Mouse (Mus musculus) layer of hippocampus, postnatal 10 days (tissue): ENCODE data around the gene Gm45785. TPM values are rescaled to one million over a fixed set of nuclear protein-coding genes. Genes with fewer than 3 reads are reported as not detected.
"Not testable (repeated sequence)": the region's sequence is repeated elsewhere in the genome, so short reads cannot be mapped to it uniquely, and the experiment has no call there.

Experiments used
- DNase-seq, 2 experiments: peaks; one replicate each; pipeline ENCODE4 v3.0.0; 2021; ENCODE audit warnings: low spot score in 2 of 2
- long read RNA-seq: library from polyadenylated mRNA; stranded (forward); transcript quantifications from one replicate; pipeline ENCODE4 v2.0.0, GENCODE M21; 2023
- total RNA-seq, 2 experiments: library from RNA; stranded (reverse); gene quantifications; 2 replicates each; pipeline ENCODE4 v1.2.3; 2021

The Gm45785 gene
- under 1 TPM; 0.40 to 0.73 TPM for total RNA-seq
- long read RNA-seq: 0 reads

DNA sequence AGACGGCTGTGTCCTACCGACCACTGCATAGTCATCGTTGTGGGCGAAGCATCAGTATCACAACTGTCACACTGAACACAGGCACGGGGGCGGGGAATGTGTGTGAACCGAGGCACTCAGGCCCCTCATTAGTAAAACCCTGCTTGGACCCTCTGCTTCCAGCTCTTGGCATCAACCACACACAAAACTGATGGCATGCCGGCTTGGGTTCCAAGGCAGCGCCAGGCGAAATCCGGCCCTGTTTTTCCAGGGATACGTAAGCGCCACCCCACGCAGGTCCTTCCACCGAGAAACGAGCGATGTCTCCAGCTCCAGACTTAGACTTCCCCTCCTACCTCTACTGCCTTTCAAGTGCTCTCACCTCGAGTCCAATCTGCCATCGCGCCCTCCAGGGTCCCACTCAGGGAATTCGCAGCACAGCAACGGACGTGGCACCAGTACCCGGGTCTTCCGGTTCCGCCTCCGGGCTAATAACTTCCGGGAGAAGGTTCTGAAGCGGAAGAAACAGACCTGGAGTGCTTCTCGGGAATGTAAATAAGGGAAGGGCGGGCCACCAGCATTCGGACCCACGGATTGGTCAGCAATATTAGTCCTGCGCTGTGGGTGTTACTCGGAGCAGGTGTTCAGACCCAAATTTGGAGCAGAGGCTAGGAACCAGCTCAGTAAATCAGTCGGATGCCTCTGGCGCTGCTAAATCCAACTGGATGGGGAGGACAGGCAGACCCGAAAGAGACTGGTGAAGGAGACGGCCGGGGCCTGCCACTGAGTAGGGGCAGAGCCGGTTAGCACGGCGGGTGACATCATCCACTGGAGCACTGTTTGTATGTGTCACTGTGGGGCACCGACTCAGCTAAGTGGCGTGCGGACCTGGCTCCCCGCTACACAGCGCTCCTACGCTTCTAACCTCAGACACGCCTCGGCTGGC lies at the start of gene Gm45785:
Gm45785 (minus strand) TSS at position 472 of the 925 bp plus-strand sequence.
- peak; percentile 72 to 76 for DNase-seq

DNA sequence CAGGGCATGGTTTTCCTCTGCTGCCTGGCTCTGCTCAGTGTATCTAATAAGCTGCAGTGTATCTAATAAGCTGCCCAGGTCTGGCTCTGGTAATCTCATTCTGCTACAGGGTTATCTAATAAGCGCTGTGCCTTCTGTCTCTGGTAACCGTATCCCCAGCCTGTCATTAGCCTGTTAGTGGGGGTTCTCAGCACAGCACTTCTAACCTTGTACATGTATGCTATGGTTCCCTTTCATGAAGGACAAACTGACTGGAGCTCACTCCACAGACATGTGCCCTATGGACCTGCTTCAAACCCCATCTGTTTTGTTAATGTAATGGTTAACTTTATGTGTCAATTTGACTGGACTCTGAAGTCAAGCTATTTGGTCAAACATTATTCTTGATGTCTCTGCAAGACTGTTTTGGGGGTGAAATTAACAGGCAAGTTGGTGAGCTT lies 49.5 kb upstream of the Gm45785 start:
- DNase-seq: no peak

DNA sequence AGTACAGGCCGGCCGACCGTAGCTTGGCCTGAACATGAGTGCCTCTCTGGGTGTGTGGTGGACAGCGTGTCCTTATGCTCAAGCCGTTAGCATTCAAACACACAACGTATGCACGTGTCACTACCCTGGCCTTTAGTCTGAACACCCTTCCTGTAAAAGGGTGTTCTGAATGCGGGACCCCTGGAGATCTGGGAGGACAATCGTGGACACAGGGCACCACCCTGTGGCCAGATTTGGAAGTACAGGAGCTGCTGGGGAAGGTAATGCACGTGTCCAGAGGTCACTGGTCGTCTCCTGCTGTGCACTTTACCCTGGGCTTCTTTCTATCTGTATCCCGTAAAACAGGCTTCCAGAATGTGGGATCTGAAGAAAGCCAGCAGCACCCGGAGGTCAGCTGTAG lies 47.1 kb upstream of the Gm45785 start:
- DNase-seq: peak; percentile 87 to 90

DNA sequence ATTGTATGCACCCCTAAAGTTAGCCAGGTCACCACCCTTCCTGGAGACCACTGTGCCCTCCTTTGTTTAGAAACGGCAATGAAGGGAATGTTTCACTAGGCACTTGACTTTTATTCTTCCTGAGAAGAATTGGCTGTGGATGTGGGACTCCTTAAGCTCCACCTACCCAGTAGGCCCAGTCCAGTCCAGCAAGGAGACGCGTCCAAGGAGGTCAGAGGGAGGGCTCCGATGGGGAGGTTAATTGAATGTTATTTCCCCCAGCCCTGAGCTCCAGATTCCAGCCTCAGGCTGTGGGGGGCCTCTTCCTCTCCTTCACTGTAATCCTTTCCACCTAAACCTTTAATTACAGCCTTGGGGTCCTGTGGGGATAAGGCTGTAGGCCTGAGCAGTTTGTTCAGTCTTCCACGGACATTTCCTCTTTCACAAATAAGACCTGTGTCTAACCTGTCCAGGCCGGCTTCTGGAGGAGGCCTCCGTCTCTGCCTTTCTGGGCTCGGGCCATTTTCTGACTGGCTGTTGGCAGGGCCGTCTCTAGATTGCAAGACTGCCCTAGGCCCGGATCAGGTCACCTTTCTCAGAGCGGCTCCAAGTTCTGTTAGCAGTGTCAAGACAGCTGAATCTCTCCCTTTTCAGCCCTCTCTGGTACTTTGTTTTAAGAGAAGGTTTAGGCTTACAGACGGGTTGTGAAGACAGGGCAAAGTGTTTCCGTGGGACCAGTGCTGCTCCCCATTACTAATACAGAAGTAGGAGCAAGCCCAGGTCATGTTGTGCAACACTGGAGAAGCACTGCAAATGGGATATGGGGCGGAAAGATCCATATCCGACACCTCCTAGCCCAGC lies 46.1 kb upstream of the Gm45785 start:
- no peak for DNase-seq

DNA sequence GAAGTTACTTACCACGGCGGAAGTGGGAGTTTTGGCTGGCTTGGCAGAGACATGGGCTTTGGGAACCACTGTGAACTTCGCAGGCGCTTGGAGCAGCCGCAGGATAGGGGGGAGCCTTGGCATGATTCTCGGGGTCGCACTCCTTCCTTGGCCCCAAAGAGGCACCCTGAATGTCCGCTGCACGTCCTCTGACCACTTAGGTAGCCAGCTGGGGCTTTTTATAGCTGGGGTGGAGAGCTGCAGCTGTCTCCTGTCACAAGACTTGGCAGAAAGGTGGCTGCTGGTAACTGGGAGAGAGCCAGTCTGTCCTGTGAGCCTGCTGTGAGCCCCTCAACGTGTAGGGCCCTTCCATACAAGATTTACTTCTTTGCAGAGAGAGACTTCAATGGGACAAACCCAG lies 44.1 kb upstream of the Gm45785 start, which contains the start of gene Cox8b:
Cox8b (minus strand) TSS at position 227 of the 400 bp plus-strand sequence.
- DNase-seq: no peak

DNA sequence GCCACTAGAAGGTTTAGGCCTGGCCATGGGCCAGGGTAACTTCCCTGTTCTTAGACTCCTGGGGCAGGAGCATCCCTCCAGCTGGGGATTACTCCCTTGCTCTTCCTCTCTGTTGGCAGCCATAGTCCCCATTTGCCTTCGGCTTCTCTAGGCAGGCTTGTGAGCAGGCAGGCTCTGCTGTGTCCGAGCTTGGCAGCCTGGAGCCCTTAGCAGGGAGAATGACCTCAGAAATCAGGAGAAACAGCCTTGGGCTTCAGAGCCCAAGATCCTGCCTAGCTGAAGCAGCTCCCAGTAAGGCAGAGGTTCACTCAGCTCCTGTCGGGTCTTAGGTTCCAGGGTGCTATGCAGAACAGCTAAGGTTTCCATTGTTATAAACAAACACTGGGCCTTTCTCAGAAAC lies 43.0 kb upstream of the Gm45785 start:
- no peak for DNase-seq

DNA sequence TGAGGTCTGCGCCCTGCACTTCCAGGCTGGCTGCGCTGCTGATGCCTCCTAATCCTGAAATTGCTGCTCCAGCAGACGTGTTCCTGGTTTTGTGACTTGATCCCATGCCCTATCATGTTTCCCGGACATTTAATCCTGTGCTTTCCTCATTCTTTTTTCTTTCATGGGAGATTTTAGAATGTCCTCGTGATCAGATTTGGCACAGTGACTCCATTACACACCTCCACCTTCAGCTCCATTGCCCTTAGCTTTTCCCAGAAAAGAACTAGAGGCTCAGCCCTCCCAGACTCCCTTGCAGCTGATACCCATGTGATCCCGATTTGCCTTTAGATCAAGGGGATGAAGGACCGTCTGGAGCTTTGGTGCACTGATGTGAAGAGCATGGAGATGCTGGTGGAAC lies 41.7 kb upstream of the Gm45785 start:
- DNase-seq: no peak

DNA sequence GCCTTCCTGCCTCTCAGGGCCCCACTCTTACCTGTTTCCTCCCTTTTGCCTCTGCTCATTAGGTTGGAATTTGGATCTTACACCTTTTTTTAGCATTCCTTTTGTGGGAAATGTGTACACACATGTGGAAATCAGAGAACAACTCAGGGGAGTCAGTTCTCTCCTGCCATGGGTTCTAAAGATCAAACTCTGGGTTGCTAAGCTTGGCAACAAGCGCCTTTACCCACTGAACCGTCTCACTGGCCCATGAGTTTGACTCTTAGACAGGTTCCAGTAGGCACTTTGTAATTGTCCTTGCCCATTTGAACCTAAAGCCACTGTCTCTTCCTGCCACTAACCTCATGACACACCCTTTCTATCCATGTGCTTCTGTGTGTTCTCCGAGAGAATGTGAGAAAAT lies 38.5 kb upstream of the Gm45785 start:
- no peak for DNase-seq

DNA sequence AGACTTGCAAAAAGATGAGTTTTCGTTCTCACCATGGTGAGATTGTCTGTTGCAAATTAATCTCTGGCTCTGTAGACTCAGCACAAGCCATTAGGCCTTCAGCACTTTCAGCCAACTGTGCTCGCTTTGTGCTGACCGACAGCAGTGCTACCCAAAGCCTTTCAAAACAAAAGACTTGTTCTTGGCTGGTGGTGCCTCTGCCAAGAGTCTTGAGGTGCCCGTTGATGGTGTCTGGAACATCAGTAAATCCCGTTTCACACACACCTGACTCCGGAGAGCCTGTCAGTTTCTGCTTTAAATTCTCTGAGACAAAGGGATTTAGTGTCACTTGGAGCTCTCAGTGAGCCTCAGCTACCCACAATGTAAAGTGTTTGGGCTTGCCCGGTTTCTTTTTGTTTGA lies 37.9 kb upstream of the Gm45785 start:
- no peak for DNase-seq

DNA sequence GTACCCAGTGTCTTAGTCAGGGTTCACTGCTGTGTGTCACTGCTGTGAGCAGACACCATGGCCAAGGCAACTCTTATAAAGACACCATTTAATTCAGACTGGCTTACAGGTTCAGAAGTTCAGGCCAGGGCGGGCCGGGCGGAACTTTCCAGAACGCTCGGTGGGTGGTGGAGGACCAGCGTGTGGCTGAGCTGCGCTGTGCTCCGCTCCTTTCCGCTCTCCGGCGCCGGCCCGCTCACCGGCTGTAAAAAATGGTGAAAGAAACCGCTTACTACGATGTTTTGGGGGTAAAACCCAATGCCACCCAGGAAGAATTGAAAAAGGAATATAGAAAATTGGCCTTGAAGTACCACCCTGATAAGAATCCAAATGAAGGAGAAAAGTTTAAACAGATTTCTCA lies 34.5 kb upstream of the Gm45785 start:
- DNase-seq: not testable (repeated sequence)

DNA sequence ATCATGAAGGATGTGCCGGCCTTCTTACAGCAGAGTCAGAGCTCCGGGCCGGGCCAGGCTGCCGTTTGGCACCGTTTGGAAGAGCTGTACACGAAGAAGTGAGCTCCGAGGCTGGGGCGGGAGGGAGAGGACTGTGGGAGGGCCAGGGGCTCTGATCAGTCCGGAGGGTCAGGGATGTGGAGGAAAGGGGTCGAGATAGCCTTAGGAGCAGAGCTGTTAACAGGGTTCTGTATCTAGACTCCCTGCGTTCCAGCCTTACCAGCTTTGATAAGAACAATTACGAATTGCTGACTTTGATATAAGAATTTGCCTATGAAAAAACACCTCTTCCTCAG lies 26.3 kb upstream of the Gm45785 start:
- DNase-seq: no peak

DNA sequence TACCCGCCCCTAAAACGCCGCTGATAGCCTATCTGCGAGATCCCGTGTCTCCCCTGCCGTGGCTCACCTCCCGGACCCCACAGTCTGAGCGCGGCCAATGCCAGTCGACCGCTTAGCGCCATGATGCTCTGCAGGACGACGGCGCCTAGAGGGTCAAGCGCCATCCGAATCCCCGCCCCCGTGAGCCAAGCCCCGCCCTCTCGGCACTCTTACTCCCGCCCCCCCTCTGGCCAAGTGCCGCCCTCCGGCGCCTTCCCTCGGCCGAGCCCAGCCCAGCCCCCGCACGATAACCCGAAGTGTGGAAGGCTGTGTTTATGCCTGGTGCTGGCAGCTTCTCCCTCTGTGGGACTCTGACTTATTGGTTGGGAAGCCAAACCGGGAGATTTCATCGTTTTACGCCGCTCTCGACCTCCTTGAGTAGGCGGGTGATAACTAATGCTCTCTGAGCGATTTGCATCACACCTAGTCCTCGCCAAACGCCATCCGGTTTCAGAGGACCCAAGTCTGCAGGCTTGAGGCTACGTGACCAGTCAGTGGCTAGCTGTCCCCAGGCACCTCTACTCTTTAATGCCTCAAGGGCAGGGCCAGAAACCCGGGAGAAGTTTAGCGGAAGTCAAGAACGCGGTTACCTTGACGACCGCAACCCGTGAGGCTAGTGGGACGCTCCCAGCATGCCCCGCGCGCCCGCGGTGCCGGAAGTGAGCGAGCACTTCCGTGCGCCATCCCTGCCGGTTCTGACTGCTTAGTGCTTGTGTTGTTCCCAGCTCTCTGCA lies 25.8 kb upstream of the Gm45785 start, which contains the start of the genes Psmd13 and Sirt3:
Psmd13 (plus strand) TSS at position 273 of the 773 bp plus-strand sequence.
Sirt3 (minus strand) TSS at position 614 of the 773 bp plus-strand sequence.
- peak; percentile 91 to 95 for DNase-seq

DNA sequence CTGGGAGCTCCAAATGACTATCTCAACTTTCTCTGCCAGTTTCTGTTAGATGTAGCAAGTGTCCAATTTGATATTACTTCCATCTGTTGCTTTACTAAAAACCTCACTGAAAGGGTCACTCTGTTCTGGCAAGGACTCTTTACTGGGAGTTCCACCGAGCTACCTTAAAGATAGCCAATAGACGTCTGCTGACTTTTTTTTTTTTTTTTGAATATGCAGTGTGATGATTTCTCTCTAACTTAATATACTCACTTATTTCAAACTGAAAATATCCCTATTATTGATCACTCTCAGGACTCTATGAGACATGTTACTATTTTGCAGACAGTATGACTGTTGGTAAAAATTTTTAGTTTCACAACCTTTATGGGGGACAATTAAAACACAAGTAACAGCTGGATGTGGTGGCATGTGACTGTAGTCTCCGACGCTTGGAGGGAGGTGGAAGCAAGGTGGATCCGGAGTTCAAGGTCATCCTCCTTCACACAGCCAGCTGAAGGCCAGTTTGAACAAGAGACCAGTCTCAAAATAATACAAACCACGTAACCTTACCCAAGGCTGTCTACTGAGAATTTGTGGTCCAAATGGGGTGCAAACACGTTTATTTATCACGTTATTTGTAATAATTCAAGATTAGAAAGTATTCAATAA lies 24.9 kb upstream of the Gm45785 start:
- no peak for DNase-seq

DNA sequence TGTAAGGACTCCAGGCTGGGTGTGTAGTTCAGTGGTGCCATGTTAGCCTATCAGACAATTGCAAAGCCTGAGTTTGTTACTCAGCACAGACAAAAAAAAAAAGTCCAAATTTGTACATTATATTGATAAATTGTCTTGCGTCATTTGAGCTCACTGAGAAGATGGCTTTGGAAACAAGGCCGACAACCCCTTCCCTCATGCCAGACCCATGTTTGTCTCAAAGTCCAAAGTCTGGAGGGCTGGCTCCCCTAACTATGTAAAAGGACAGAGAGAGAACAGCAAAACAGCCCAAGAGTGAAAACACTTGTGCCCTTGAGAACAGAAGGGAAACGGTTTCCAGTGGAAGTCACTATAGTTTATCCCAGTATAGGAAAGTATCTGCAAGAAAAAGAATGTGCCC lies 24.3 kb upstream of the Gm45785 start:
- no peak for DNase-seq

DNA sequence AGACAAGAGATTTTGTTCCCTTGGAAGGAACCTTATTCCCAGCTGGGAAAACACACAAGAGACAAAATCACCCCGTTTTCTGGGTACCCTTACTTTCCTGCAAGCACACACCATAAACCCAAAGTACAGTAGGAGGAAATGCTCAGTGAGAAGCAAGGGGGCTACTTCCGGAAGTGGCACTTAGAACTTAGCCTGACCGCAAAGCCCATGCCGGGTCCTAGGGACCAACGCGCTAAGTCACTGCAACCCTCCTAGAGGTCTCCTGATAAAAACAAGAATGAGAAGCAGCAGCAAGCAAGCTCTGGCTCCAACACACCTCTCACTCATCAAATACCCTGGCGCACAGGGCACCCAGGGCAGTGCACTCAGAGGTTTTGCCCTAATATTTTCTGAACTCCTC lies 23.2 kb upstream of the Gm45785 start:
- no peak for DNase-seq

DNA sequence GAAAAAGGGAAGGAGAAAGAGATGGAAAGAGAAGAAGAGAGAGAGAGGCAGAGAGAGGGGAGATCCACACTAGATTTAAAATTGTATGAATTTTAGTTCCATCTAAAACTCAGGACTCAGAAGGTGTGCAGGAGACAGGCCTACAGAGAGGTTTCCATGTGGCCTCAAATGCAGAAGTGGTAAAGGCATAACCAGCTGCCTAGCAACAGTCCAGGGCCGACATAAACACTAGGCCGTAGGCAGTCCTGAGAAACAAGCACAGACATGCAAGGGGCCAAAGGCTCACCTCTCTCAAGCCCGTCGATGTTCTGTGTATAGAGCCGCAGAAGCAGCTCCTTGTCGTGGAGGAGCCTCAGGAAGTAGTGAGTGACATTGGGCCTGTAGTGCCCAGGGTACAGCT lies 21.2 kb upstream of the Gm45785 start:
- no peak for DNase-seq

DNA sequence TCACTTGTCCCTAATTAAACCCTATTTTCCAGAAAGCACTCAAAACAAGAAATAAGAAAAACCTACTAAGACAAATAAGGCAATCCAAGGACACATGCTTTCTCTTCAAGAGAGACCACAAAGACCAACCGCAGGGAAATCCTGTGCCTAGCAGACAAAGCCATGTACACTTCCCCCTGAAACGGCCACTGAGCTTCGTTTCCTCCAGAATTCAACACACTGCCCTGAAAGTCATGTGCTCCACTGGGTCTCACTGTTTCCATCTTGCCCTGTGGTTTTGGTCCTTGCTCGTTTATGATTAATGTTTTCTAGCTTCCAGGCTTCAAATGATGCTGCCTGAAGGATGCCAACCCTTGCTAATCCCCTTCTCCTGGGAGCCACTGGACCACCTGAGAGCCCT lies 18.1 kb upstream of the Gm45785 start:
- no peak for DNase-seq

DNA sequence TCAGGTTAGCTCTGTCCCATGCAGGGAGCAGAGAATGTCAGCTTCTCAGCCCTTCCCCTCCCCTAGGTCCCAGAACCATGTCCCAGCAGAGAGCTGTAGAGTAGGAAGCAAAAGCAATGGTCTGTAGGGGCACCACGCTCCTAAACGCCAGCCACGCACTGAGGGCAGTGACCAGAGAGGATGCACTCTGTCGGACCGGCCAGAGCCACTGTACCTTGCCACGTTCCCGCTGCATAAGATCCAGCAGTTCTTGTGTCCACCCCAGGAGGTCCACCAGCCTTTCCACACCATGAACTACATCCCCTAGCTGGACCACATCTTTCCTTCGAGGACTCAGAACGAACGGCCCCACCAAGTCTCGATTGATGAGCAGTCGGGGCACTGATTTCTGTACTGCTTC lies 8.6 kb upstream of the Gm45785 start:
- DNase-seq: no peak

DNA sequence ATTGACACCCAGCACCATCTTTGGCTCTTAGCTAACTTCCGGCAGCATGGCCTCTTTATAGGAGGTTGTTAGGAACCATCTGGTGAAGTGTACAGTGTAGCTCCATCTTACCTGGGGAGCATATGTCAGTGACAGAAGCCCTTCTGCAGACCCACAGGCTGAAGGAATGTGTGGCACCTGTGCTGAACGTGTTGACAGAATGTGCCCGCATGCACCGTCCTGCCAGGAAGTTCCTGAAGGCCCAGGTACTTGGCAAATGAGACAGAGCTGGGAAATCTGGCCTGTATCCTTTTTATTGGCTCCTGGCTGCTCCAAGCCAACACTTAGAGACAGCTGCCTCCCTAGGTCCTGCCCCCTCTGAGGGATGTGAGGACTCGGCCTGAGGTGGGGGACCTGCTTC lies 4.6 kb upstream of the Gm45785 start:
- no peak for DNase-seq

DNA sequence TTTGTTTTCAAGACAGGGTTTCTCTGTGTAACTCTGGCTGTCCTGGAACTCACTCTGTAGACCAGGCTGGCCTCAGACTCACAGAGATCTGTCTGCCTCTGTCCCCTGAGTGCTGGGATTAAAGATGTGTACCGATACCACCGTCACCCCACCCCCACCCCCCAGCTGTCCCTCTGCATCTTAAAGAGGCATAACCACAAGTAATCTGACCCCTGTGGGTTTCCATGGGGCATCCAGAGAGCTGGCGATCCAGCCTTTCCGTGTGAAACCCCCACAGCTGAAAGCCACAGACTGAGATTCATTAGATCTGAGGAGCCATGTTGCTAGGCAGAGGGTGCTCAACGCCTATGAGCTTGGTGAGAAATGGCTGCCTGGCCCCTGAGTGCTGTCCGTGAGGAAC lies 3.9 kb upstream of the Gm45785 start:
- DNase-seq: no peak

DNA sequence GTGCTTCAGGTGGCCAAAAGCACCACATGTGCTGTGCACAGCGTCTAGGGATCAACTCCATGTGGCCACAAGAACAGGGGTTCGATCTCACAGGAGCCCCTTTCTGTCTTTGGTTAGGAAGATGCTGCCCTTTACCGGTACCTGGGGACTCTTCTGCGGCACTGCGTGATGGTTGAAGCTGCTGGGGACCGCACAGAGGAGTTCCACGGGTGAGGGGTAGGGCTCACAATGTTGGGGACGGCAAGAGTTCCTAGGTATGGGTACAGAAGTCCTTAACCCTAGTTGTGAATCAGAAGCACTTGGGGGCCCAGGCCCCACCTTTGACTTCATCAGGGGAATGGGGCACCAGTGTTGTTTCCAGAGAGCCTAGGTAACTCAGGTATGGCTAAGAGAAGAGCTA lies 2.6 kb upstream of the Gm45785 start:
- no peak for DNase-seq
